Mouse (Mus musculus) limb, embryonic 14.5 days (tissue): Measurements from ENCODE around the gene Gdf5. TPM values are rescaled to one million over a fixed set of nuclear protein-coding genes. Genes with fewer than 3 reads are reported as not detected.
A peak's percentile ranks its signal among the peaks of the same experiment; 100 is the strongest.

Experiments
- ATAC-seq: fragments of 200-750 bp; cut with Nextera tagmentation; 2 replicates; pipeline ENCODE4 v1.8.0; 2017; ENCODE audit warnings: low read depth, moderate number of reproducible peaks, moderate TSS enrichment; ENCODE audit not compliant: low FRiP score
- DNase-seq: peaks from one replicate; pipeline ENCODE4 v3.0.0-alpha.2; 2015; ENCODE audit warnings: low spot score
- H3K27ac ChIP-seq: fragments of 300-500 bp; sonication (generic); replicated peaks from 2 replicates; pipeline ENCODE4 v1.5.1; 2014; ENCODE audit warnings: low read depth, mild to moderate bottlenecking, low read length, moderate library complexity, mixed read lengths
- H3K27me3 ChIP-seq: fragments of 300-500 bp; sonication (generic); 2 replicates; pipeline ENCODE4 v1.6.1; 2014; ENCODE audit warnings: low read length, mixed read lengths; ENCODE audit not compliant: control insufficient read depth, insufficient read depth
- H3K36me3 ChIP-seq: fragments of 300-500 bp; sonication (generic); 2 replicates; pipeline ENCODE4 v1.6.1; 2014; ENCODE audit warnings: mild to moderate bottlenecking, low read length, moderate library complexity, mixed read lengths; ENCODE audit not compliant: control insufficient read depth, insufficient read depth
- H3K4me1 ChIP-seq: fragments of 300-500 bp; sonication (generic); 2 replicates; pipeline ENCODE4 v1.6.1; 2014; ENCODE audit warnings: antibody characterized with exemption, low read length, mixed read lengths; ENCODE audit not compliant: control insufficient read depth, insufficient read depth
- H3K4me2 ChIP-seq: fragments of 300-500 bp; sonication (generic); replicated peaks from 2 replicates; pipeline ENCODE4 v1.6.1; 2014; ENCODE audit warnings: low read depth, mild to moderate bottlenecking, low read length, moderate library complexity; ENCODE audit not compliant: severe bottlenecking
- H3K4me3 ChIP-seq: fragments of 300-500 bp; sonication (generic); replicated peaks from 2 replicates; pipeline ENCODE4 v1.5.1; 2014; ENCODE audit warnings: low read length
- H3K9ac ChIP-seq: fragments of 300-500 bp; sonication (generic); 2 replicates; pipeline ENCODE4 v1.6.1; 2014; ENCODE audit warnings: mild to moderate bottlenecking, low read depth, low read length, moderate library complexity; ENCODE audit not compliant: severe bottlenecking
- H3K9me3 ChIP-seq: fragments of 300-500 bp; sonication (generic); 2 replicates; pipeline ENCODE4 v1.6.1; 2016; ENCODE audit warnings: low read length; ENCODE audit not compliant: control insufficient read depth
- POLR2A ChIP-seq: fragments of 200-500 bp; IDR thresholded peaks from 2 replicates; pipeline ENCODE4 v1.8.0; 2012; ENCODE audit warnings: inconsistent platforms, mild to moderate bottlenecking, moderate library complexity, borderline replicate concordance; ENCODE audit not compliant: insufficient read depth, insufficient read length; ENCODE audit errors: extremely low read depth
- WGBS: fragments of 180-500 bp; shearing (Covaris S2); extraction: QIAGEN DNeasy Blood & Tissue Kit; methylation state at CpG from one replicate; pipeline ENCODE4 v1.1.7; 2014; 5-methylcytosine and 5-hydroxymethylcytosine counted together
- polyA plus RNA-seq, 2 experiments: library from polyadenylated mRNA; depleted of rRNA in 1 of 2; stranded (reverse) in 1 of 2; unstranded in 1 of 2; fragments of >200 nt; fragmentation: Nextera tagmentation in 1 of 2; extraction: Ambion mirVana in 1 of 2; gene quantifications; 2 replicates each; pipeline versions ENCODE4 v1.2.1 to v1.2.3; 2012 to 2014

The Gdf5 gene
- polyA plus RNA-seq, 2 experiments = 40.9 to 64.8 TPM

DNA sequence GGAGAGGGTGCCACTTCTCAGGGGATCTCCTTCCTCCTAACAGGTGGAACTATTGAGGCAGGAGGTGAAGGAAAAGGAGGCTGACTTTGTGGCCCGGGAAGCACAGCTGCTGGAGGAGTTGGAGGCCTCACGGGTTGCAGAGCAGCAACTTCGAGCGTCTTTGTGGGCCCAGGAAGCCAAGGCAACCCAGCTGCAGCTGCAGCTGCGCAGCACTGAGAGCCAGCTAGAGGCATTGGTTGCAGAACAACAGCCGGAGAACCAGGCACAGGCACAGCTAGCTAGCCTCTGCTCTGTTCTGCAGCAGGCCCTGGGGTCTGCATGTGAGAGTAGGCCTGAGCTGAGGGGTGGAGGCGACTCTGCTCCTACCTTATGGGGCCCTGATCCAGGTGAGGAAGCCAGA, 40.6 kb upstream of the Gdf5 start:
- H3K36me3 ChIP-seq = peaks cover 98% of the 10 kb centered on the region
- no peaks in the 10 kb centered on the region for H3K4me1 ChIP-seq
- H3K27me3 ChIP-seq = no peaks in the 10 kb centered on the region

GRCm38 (mm10) chr2:155979328-155979991, 34.3 kb upstream of the Gdf5 start:
- no peak overlapping the region for H3K4me2 ChIP-seq
- H3K9me3 ChIP-seq = no peaks in the 10 kb centered on the region
- 75% methylated on average over 5 of the region's 5 CpGs for WGBS
- no peak overlapping the region for H3K27ac ChIP-seq
- H3K9ac ChIP-seq = no peak overlapping the region
- no peaks in the 10 kb centered on the region for H3K27me3 ChIP-seq
- DNase-seq (no peak), ATAC-seq (no peak)
- no peak for TF ChIP-seq POLR2A
- no peak overlapping the region for H3K4me3 ChIP-seq
- H3K4me1 ChIP-seq = no peaks in the 10 kb centered on the region
- peaks cover 91% of the 10 kb centered on the region for H3K36me3 ChIP-seq

More for the DNA sequence above, 40.6 kb upstream of the Gdf5 start:
- Histone ChIP-seq H3K9ac (no peak overlapping the region), H3K4me3 (no peak overlapping the region), H3K9me3 (no peaks in the 10 kb centered on the region), H3K27ac (no peak overlapping the region), H3K4me2 (no peak overlapping the region)
- WGBS = 83% methylated on average over 7 of the region's 7 CpGs
- DNase-seq (no peak), ATAC-seq (no peak)
- no peak for TF ChIP-seq POLR2A

DNA sequence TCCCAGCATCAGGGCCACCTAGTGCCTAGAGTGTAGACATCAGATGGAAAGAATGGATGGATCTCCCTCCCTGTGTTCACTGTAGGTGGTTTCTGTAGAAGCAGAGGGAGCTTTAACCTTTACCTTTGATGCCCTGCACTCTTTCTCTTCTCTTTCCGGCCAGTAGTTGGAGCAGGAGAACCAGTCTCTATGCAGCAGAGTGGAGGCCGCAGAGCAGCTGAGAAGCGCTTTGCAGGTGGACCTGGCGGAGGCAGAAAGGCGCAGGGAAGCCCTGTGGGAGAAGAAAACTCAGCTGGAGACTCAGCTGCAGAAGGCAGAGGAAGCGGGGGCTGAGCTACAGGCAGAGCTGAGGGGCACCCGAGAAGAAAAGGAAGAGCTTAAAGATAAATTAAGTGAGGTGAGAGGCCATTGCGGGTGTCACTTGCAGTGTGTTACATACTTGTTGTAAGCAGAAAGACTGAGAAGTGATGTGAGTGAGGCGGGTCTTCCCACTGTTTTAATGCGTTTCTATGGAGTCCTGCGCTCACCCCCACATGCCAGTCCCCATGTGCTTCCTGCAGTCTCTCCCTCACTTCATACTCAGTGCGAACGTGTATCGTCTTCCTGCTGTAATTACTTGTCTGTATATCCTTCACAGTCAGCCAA, 29.0 kb upstream of the Gdf5 start:
- H3K4me1 ChIP-seq = no peaks in the 10 kb centered on the region
- H3K9me3 ChIP-seq = no peaks in the 10 kb centered on the region
- DNase-seq (no peak), ATAC-seq (no peak)
- no peak overlapping the region for H3K4me3 ChIP-seq
- no peak overlapping the region for H3K9ac ChIP-seq
- 83% methylated on average over 14 of the region's 14 CpGs for WGBS
- H3K4me2 ChIP-seq = no peak overlapping the region
- H3K36me3 ChIP-seq = peaks cover 90% of the 10 kb centered on the region
- H3K27ac ChIP-seq = no peak overlapping the region
- H3K27me3 ChIP-seq = no peaks in the 10 kb centered on the region
- TF ChIP-seq POLR2A = no peak

DNA sequence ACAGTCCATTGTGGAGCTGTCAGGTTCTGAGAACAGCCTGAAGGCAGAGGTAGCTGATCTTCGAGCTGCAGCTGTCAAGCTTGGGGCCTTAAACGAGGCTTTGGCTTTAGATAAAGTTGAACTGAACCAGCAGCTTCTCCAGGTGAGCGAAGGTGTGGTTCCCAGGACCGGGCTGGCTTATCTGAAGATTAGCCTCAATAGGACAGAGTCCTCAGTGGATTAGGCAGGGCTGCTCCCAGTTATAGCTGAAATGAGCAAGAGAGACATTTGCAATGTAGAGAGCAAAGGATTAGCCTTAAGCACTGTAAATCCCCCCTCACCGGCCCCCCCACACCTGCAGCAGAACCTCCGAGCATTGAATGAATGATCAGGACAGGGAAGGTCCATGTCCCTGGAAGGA, 28.2 kb upstream of the Gdf5 start:
- H3K4me2 ChIP-seq = no peak overlapping the region
- no peak overlapping the region for H3K27ac ChIP-seq
- DNase-seq (no peak), ATAC-seq (no peak)
- H3K9ac ChIP-seq = no peak overlapping the region
- no peaks in the 10 kb centered on the region for H3K4me1 ChIP-seq
- no peak overlapping the region for H3K4me3 ChIP-seq
- no peaks in the 10 kb centered on the region for H3K27me3 ChIP-seq
- 84% methylated on average over 6 of the region's 6 CpGs for WGBS
- H3K9me3 ChIP-seq = no peaks in the 10 kb centered on the region
- TF ChIP-seq POLR2A = no peak
- H3K36me3 ChIP-seq = peaks cover 91% of the 10 kb centered on the region

- Histone ChIP-seq H3K27me3 (no peaks in the 10 kb centered on the region), H3K36me3 (peaks cover 62% of the 10 kb centered on the region), H3K9me3 (no peaks in the 10 kb centered on the region), H3K9ac (no peak overlapping the region), H3K27ac (no peak overlapping the region), H3K4me1 (no peaks in the 10 kb centered on the region), H3K4me2 (no peak overlapping the region), H3K4me3 (no peak overlapping the region)
- DNase-seq (peak; percentile 44), ATAC-seq (no peak)
- no peak for TF ChIP-seq POLR2A
- WGBS = 52% methylated on average over 1 of the region's 1 CpGs
These were observed 17.8 kb upstream of the Gdf5 start for GRCm38 (mm10) chr2:155962991-155963390.
